Mouse (Mus musculus) urinary bladder, adult 18-20 months (tissue): ENCODE data around the gene Hyal2.

ENCODE experiments used
- DNase-seq, 2 experiments: peaks; one replicate each; pipeline ENCODE4 v3.0.0; 2022; ENCODE audit warnings: low spot score in 2 of 2, mixed read lengths in 2 of 2

The Hyal2 gene

GRCm38 (mm10) chr9:107567702-107568319 lies at the start of gene Hyal2:
Gene Hyal2 (plus strand): TSS chr9:107567945.
- no peak for DNase-seq

- no peak for DNase-seq
Observed at GRCm38 (mm10) chr9:107520331-107520730, 47.4 kb upstream of the Hyal2 start.

- no peak for DNase-seq
Observed at GRCm38 (mm10) chr9:107521190-107521589, 46.6 kb upstream of the Hyal2 start.

- DNase-seq = no peak
Observed at GRCm38 (mm10) chr9:107521711-107522399, 45.9 kb upstream of the Hyal2 start.

GRCm38 (mm10) chr9:107522400-107522711 lies 45.4 kb upstream of the Hyal2 start:
- DNase-seq = no peak

GRCm38 (mm10) chr9:107526198-107527026 lies 41.3 kb upstream of the Hyal2 start:
- DNase-seq = peak; percentile 54 to 78

GRCm38 (mm10) chr9:107533791-107534407 lies 33.8 kb upstream of the Hyal2 start, which contains the start of gene Tmem115:
Gene Tmem115 (plus strand): TSS chr9:107533945.
- peak; percentile 80 to 92 for DNase-seq

- no peak for DNase-seq
Observed at GRCm38 (mm10) chr9:107534408-107535202, 33.1 kb upstream of the Hyal2 start.

GRCm38 (mm10) chr9:107538231-107538630 lies 29.5 kb upstream of the Hyal2 start:
- no peak for DNase-seq

GRCm38 (mm10) chr9:107538711-107539110 lies 29.0 kb upstream of the Hyal2 start:
- no peak for DNase-seq

- DNase-seq = no peak
Observed at GRCm38 (mm10) chr9:107539940-107540339, 27.8 kb upstream of the Hyal2 start.

- DNase-seq = no peak
Observed at GRCm38 (mm10) chr9:107540420-107540819, 27.3 kb upstream of the Hyal2 start.

- no peak for DNase-seq
Observed at GRCm38 (mm10) chr9:107541005-107541404, 26.7 kb upstream of the Hyal2 start.

GRCm38 (mm10) chr9:107541474-107542351 lies 26.0 kb upstream of the Hyal2 start, which contains the start of the genes Cyb561d2 and Nprl2:
Gene Cyb561d2 (minus strand): TSS chr9:107542193.
Gene Nprl2 (plus strand): TSS chr9:107542226.
- DNase-seq = peak; percentile 92

GRCm38 (mm10) chr9:107542352-107542686 lies 25.4 kb upstream of the Hyal2 start:
- no peak for DNase-seq

GRCm38 (mm10) chr9:107542721-107543120 lies 25.0 kb upstream of the Hyal2 start:
- no peak for DNase-seq

- no peak for DNase-seq
Observed at GRCm38 (mm10) chr9:107543299-107543698, 24.4 kb upstream of the Hyal2 start.

GRCm38 (mm10) chr9:107544196-107544700 lies 23.5 kb upstream of the Hyal2 start:
- no peak for DNase-seq

- no peak for DNase-seq
Observed at GRCm38 (mm10) chr9:107544729-107545128, 23.0 kb upstream of the Hyal2 start.

GRCm38 (mm10) chr9:107545199-107545598 lies 22.5 kb upstream of the Hyal2 start:
- DNase-seq = no peak
